Mouse (Mus musculus) bone marrow, adult 2 months (tissue): Measurements from ENCODE around the gene Barx2.

Experiments used
- CTCF ChIP-seq: fragments of 200-500 bp; IDR thresholded peaks from 2 replicates; pipeline ENCODE4 v1.5.1; 2011; ENCODE audit warnings: low read length, control low read depth; ENCODE audit not compliant: control insufficient read depth, insufficient read depth
- POLR2A ChIP-seq: fragments of 200-500 bp; IDR thresholded peaks from 2 replicates; pipeline ENCODE4 v1.6.1; 2011; ENCODE audit warnings: low read depth, mild to moderate bottlenecking, control low read depth, low read length, borderline replicate concordance; ENCODE audit not compliant: control insufficient read depth

DNA sequence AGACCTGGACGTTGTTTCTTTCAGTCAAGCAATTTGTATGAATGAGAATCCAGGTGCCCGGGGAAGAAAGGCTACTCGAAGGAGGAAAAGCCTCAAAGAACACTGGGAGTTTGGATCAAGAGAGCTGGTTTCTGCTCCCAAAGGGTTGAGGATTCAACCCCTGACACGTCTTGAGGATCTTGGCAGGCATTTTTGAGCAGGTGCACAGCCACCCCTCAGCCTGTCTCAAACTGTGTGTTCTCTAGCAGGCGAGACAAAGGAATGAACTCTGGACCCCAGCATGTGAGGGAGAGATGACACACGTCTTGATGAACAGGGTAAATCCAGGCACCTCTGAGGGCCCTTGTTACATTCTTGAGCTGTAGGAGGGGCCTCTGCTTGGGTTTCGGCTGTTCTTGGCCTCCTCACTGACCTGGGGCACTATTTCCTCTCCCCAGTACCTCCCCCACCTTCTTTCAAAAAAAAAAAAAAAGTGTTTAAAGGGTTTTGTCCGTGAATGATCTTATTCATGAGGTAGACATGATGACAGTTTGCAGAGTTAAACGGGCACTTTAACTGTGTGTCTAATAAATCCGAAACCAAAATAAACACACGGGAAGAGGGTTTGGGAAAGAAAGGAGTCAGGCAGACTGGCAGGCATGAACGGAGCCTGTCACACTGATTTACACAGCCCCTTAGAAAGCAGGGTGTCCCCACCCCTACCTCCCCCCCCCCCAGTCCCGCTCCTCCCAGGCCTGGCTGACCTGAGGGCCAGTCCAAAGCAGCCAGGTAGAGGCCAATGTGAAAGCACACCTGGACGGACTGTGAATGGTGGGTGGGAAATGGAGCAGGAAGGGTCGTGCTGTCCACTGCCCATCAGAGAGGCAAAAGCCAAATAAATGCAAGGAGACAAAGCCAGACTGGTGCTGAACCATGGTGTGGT is 73.9 kb downstream of the Barx2 start:
- no peak for TF ChIP-seq POLR2A
- TF ChIP-seq CTCF = no peak
